Mouse (Mus musculus) layer of hippocampus, adult 9-11 months (tissue): ENCODE data around the gene Trpc4ap.
"Not testable (repeated sequence)": the region's sequence is repeated elsewhere in the genome, so short reads cannot be mapped to it uniquely, and the experiment has no call there.

ENCODE experiments used
- DNase-seq: peaks from one replicate; pipeline ENCODE4 v3.0.0; 2022

Gene Trpc4ap

GRCm38 (mm10) chr2:155691723-155692493 lies at the start of gene Trpc4ap:
TSS of gene Trpc4ap (minus strand) at chr2:155692384.
- peak; percentile 94 for DNase-seq

- DNase-seq, result no peak
Measured at GRCm38 (mm10) chr2:155737803-155738202, 45.6 kb upstream of the Trpc4ap start.

GRCm38 (mm10) chr2:155736936-155737335 lies 44.8 kb upstream of the Trpc4ap start:
- no peak for DNase-seq

- not testable (repeated sequence) for DNase-seq
Measured at GRCm38 (mm10) chr2:155735766-155736165, 43.6 kb upstream of the Trpc4ap start, which contains the start of gene Gm17581. TSS of gene Gm17581 (minus strand) at chr2:155735866.

GRCm38 (mm10) chr2:155735080-155735479 lies 42.9 kb upstream of the Trpc4ap start:
- DNase-seq, result no peak

GRCm38 (mm10) chr2:155729158-155729645 lies 37.0 kb upstream of the Trpc4ap start, which contains the start of gene Edem2:
TSS of gene Edem2 (minus strand) at chr2:155729475.
- DNase-seq, result peak; percentile 94

- no peak for DNase-seq
Measured at GRCm38 (mm10) chr2:155728742-155729141, 36.6 kb upstream of the Trpc4ap start.

- no peak for DNase-seq
Measured at GRCm38 (mm10) chr2:155727764-155728395, 35.7 kb upstream of the Trpc4ap start.

- DNase-seq, result peak; percentile 44
Measured at GRCm38 (mm10) chr2:155726302-155726701, 34.1 kb upstream of the Trpc4ap start.

GRCm38 (mm10) chr2:155724526-155724925 lies 32.3 kb upstream of the Trpc4ap start:
- DNase-seq, result no peak

GRCm38 (mm10) chr2:155724036-155724435 lies 31.9 kb upstream of the Trpc4ap start:
- no peak for DNase-seq

GRCm38 (mm10) chr2:155720585-155720984 lies 28.4 kb upstream of the Trpc4ap start:
- DNase-seq, result no peak

- no peak for DNase-seq
Measured at GRCm38 (mm10) chr2:155717082-155717990, 25.2 kb upstream of the Trpc4ap start.

GRCm38 (mm10) chr2:155710557-155710956 lies 18.4 kb upstream of the Trpc4ap start:
- DNase-seq, result no peak

- DNase-seq, result peak; percentile 53
Measured at GRCm38 (mm10) chr2:155707251-155707650, 15.1 kb upstream of the Trpc4ap start.

- no peak for DNase-seq
Measured at GRCm38 (mm10) chr2:155703630-155704029, 11.4 kb upstream of the Trpc4ap start.

- no peak for DNase-seq
Measured at GRCm38 (mm10) chr2:155701399-155701919, 9.3 kb upstream of the Trpc4ap start.

GRCm38 (mm10) chr2:155698443-155698842 lies 6.3 kb upstream of the Trpc4ap start:
- DNase-seq, result not testable (repeated sequence)

GRCm38 (mm10) chr2:155696851-155697250 lies 4.7 kb upstream of the Trpc4ap start:
- DNase-seq, result no peak

- peak; percentile 74 for DNase-seq
Measured at GRCm38 (mm10) chr2:155696091-155696558, 3.9 kb upstream of the Trpc4ap start.

- no peak for DNase-seq
Measured at GRCm38 (mm10) chr2:155695316-155695715, 3.1 kb upstream of the Trpc4ap start.

GRCm38 (mm10) chr2:155694564-155694963 lies 2.4 kb upstream of the Trpc4ap start:
- DNase-seq, result no peak
